ENCODE assay signal across 22 mouse cellular contexts in genomic region chr13:113423825-113424224, GRCm38 (mm10).
A peak's percentile ranks its signal among the peaks of the same experiment; 100 is the strongest.
DNase-seq lines count a peak whose midpoint lies in the region; ATAC-seq and TF ChIP-seq lines count a peak whose summit lies in the region.
"Had no signal": no experiment of that assay in that cellular context is flagged by ENCODE, and none has a peak within 500 bp of the region (broad histone marks: within the 10 kb centered on the region; RNA-seq: fewer than 3 reads in every experiment).

No protein-coding gene starts in this region.

- no peaks in the 10 kb centered on the region for H3K36me3 ChIP-seq in liver, embryonic 16.5 days (ENCODE audit: control insufficient read depth, insufficient read depth)
- H3K36me3 ChIP-seq in stomach, postnatal 0 days (ENCODE audit: control insufficient read depth, insufficient read depth, low read length): no peaks in the 10 kb centered on the region
- H3K36me3 ChIP-seq: hindbrain, embryonic 12.5 days; neural tube, embryonic 12.5 days had no signal

- no peak for TF ChIP-seq POLR2A in bone marrow macrophage, adult 2 months (IDR thresholded peaks at IDR 0.05; ENCODE audit: borderline replicate concordance, low read depth, low read length)

- TF ChIP-seq EP300 in stomach, postnatal 0 days (optimal IDR thresholded peaks at IDR 0.05): no peak

- H3K4me1 ChIP-seq in bone marrow macrophage, adult 2 months (ENCODE audit: control insufficient read depth, insufficient read depth, low read length): peaks cover 22% of the 10 kb centered on the region
- H3K4me1 ChIP-seq in liver, embryonic 16.5 days (ENCODE audit: control insufficient read depth, low read depth, low read length): no peaks in the 10 kb centered on the region
- H3K4me1 ChIP-seq in stomach, postnatal 0 days (replicated peaks; ENCODE audit: control insufficient read depth, insufficient read depth): 0 out of 2 replicates have a peak, but pooled peaks cover 5% of the 10 kb centered on the region
- H3K4me1 ChIP-seq: hindbrain, embryonic 12.5 days; neural tube, embryonic 12.5 days had no signal

- TF ChIP-seq CTCF in bone marrow macrophage, adult 2 months (IDR thresholded peaks at IDR 0.05; ENCODE audit: low read depth, low read length): no peak
- TF ChIP-seq CTCF in stomach, postnatal 0 days (IDR thresholded peaks at IDR 0.05; ENCODE audit: low read depth): no peak

- WGBS in liver, embryonic 16.5 days (ENCODE audit: insufficient replicate concordance): 28% methylated on average over 7 of the region's 7 CpGs
- WGBS in stomach, postnatal 0 days: 92% methylated on average over 7 of the region's 7 CpGs

- ATAC-seq in liver, embryonic 16.5 days (ENCODE audit: low read depth): 0 out of 2 replicates have a peak, but pooled peaks have one; percentile 9
- ATAC-seq in neutrophil, adult 5-6 weeks (ENCODE audit: extremely low read depth, insufficient number of reproducible peaks, low FRiP score, poor library complexity, severe bottlenecking): peak; percentile 51; the same call in 1 of the 2 replicates
- no peak for ATAC-seq in stomach, postnatal 0 days (ENCODE audit: low FRiP score, low TSS enrichment)
- ATAC-seq: forebrain, embryonic 13.5 days had no signal

- no peaks in the 10 kb centered on the region for H3K27me3 ChIP-seq in liver, embryonic 16.5 days (ENCODE audit: control insufficient read depth, insufficient read depth, low read depth, low read length)
- no peaks in the 10 kb centered on the region for H3K27me3 ChIP-seq in stomach, postnatal 0 days (ENCODE audit: control insufficient read depth, insufficient read depth, low read length)
- H3K27me3 ChIP-seq: forebrain, embryonic 13.5 days; hindbrain, embryonic 12.5 days; neural tube, embryonic 12.5 days had no signal

- DNase-seq in layer of hippocampus, adult 9-11 months: peak; percentile 38
- no peak for DNase-seq in layer of hippocampus, postnatal 36 days
- no peak for DNase-seq in kidney, postnatal 4 days
- DNase-seq in stomach, postnatal 0 days (ENCODE audit: low spot score): no peak
- DNase-seq: adrenal gland, postnatal 36 days; cerebellum, adult 2 months; cerebellum, postnatal 25 days; gastrocnemius, adult 2 months; kidney, adult 11 months; lung, adult 2 months; lung, postnatal 14 days; midbrain, embryonic 14.5 days; retina, postnatal 1 day; right cerebral cortex, postnatal 4 days; thymus, postnatal 36 days had no signal

- H3K4me3 ChIP-seq in bone marrow macrophage, adult 2 months (ENCODE audit: insufficient read depth, low read length): no peak overlapping the region
- no peak overlapping the region for H3K4me3 ChIP-seq in liver, embryonic 16.5 days (ENCODE audit: low read depth, low read length)
- no peak overlapping the region for H3K4me3 ChIP-seq in stomach, postnatal 0 days (ENCODE audit: low read depth, low read length)
- H3K4me3 ChIP-seq: forebrain, embryonic 13.5 days; gastrocnemius, adult 2 months; hindbrain, embryonic 12.5 days; neural tube, embryonic 12.5 days had no signal

- H3K4me2 ChIP-seq in liver, embryonic 16.5 days (ENCODE audit: low read depth, low read length): no peak overlapping the region
- H3K4me2 ChIP-seq in stomach, postnatal 0 days (replicated peaks; ENCODE audit: low read depth): no peak overlapping the region
- H3K4me2 ChIP-seq: forebrain, embryonic 13.5 days; heart, embryonic 11.5 days; hindbrain, embryonic 12.5 days; neural tube, embryonic 12.5 days had no signal

- no peak overlapping the region for H3K9ac ChIP-seq in liver, embryonic 16.5 days (ENCODE audit: low read depth, low read length)
- no peak overlapping the region for H3K9ac ChIP-seq in stomach, postnatal 0 days (ENCODE audit: low read length)
- H3K9ac ChIP-seq: forebrain, embryonic 13.5 days; hindbrain, embryonic 12.5 days; neural tube, embryonic 12.5 days had no signal

- no peaks in the 10 kb centered on the region for H3K9me3 ChIP-seq in liver, embryonic 16.5 days (replicated peaks; ENCODE audit: control insufficient read depth, low read length)
- H3K9me3 ChIP-seq in stomach, postnatal 0 days (ENCODE audit: control insufficient read depth, low read length): no peaks in the 10 kb centered on the region
- H3K9me3 ChIP-seq: forebrain, embryonic 13.5 days; hindbrain, embryonic 12.5 days; neural tube, embryonic 12.5 days had no signal

- H3K27ac ChIP-seq in bone marrow macrophage, adult 2 months (ENCODE audit: insufficient read depth, low read depth, low read length): peak overlapping the region; percentile 81
- H3K27ac ChIP-seq in liver, embryonic 16.5 days (ENCODE audit: low read length): peak overlapping the region; percentile 28; the same call in 1 of the 2 replicates
- no peak overlapping the region for H3K27ac ChIP-seq in stomach, postnatal 0 days (replicated peaks)
- H3K27ac ChIP-seq: forebrain, embryonic 13.5 days; gastrocnemius, adult 2 months; hindbrain, embryonic 12.5 days; neural tube, embryonic 12.5 days had no signal
